Mouse (Mus musculus) bone marrow, adult 2 months (tissue): ENCODE measurements around the gene Trim63. TPM values are rescaled to one million over a fixed set of nuclear protein-coding genes. Genes with fewer than 3 reads are reported as not detected.

Experiments used
- H3K27ac ChIP-seq: fragments of 200-500 bp; 2 replicates; pipeline ENCODE4 v1.5.1; 2012; ENCODE audit warnings: low read depth, mild to moderate bottlenecking, control low read depth, inconsistent platforms, low read length; ENCODE audit not compliant: control insufficient read depth, poor library complexity, insufficient read depth
- H3K4me1 ChIP-seq: fragments of 200-500 bp; 2 replicates; pipeline ENCODE4 v1.6.1; 2011; ENCODE audit warnings: low read length; ENCODE audit not compliant: control insufficient read depth, insufficient read depth
- H3K4me3 ChIP-seq: fragments of 200-500 bp; replicated peaks from 2 replicates; pipeline ENCODE3; 2011; ENCODE audit warnings: mild to moderate bottlenecking, low read depth, low read length, control low read depth; ENCODE audit not compliant: control insufficient read depth
- CTCF ChIP-seq: fragments of 200-500 bp; IDR thresholded peaks from 2 replicates; pipeline ENCODE4 v1.5.1; 2011; ENCODE audit warnings: low read length, control low read depth; ENCODE audit not compliant: control insufficient read depth, insufficient read depth
- POLR2A ChIP-seq: fragments of 200-500 bp; IDR thresholded peaks from 2 replicates; pipeline ENCODE4 v1.6.1; 2011; ENCODE audit warnings: low read depth, mild to moderate bottlenecking, control low read depth, low read length, borderline replicate concordance; ENCODE audit not compliant: control insufficient read depth
- WGBS: fragments of 180-500 bp; shearing (Covaris S2); methylation state at CpG from one replicate; pipeline ENCODE4 v1.1.7; 2018; 5-methylcytosine and 5-hydroxymethylcytosine counted together
- polyA plus RNA-seq: library from polyadenylated mRNA; stranded (reverse); fragments of >200 nt; gene quantifications from 2 replicates; pipeline ENCODE4 v1.2.4, GENCODE M21; 2011; ENCODE audit warnings: low replicate concordance; ENCODE audit not compliant: missing spikeins, insufficient read depth, insufficient read length

Gene Trim63
- polyA plus RNA-seq, 1 experiment = 1.1 TPM

GRCm38 (mm10) chr4:134296523-134296922 is 18.4 kb upstream of the Trim63 start:
- Histone ChIP-seq H3K27ac (no peak overlapping the region), H3K4me1 (no peaks in the 10 kb centered on the region; the same call in 1 of the 2 replicates), H3K4me3 (no peak overlapping the region)
- TF ChIP-seq CTCF = no peak
- no peak for TF ChIP-seq POLR2A
- WGBS = 87% methylated on average over 4 of the region's 4 CpGs

DNA sequence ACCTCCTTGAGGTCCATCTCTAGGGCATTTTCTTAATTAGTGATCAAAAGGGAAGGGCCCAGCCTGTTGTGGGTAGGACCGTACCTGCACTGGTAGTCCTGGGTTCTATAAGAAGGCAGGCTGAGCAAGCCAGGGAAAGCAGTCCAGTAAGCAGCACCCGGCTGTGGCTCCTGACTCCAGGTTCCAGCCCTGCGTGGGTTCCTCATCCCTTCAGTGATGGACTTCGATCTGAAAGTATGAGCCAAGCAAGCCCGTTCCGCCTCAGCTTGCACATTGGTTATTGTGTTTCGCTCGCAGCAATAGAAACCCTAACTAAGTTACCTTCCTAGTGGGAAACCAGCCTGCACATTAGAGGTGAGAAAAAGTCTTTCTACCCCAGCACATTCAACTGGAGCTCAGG is 17.6 kb upstream of the Trim63 start:
- Histone ChIP-seq H3K27ac (no peak overlapping the region), H3K4me1 (no peaks in the 10 kb centered on the region; the same call in 1 of the 2 replicates), H3K4me3 (no peak overlapping the region)
- TF ChIP-seq POLR2A (no peak), CTCF (no peak)
- WGBS = 93% methylated on average over 8 of the region's 8 CpGs

- Histone ChIP-seq H3K4me3 (no peak overlapping the region), H3K4me1 (no peaks in the 10 kb centered on the region; the same call in 1 of the 2 replicates), H3K27ac (no peak overlapping the region)
- TF ChIP-seq CTCF (no peak), POLR2A (no peak)
- 67% methylated on average over 19 of the region's 19 CpGs for WGBS
Observed at GRCm38 (mm10) chr4:134298626-134299497, 16.1 kb upstream of the Trim63 start.

DNA sequence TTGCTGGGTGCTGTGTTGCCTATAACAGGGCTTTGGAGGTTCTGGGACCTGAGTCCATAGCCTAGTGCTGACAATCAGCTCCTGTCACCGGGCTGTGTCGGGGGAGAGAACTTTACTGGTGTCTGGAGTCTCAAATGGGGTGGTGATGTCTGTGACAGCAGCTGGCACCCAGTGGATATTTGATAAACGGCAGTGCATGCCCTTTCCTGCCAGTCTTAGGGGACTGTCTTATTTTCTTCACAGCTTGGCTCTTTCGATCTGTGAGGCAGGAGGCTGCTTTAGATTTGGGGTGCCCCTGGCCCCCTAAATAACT is 15.5 kb upstream of the Trim63 start:
- 21% methylated on average over 4 of the region's 4 CpGs for WGBS
- H3K4me1 ChIP-seq = no peaks in the 10 kb centered on the region; the same call in 1 of the 2 replicates
- TF ChIP-seq CTCF (no peak), POLR2A (no peak)
- no peak overlapping the region for H3K4me3 ChIP-seq
- H3K27ac ChIP-seq = no peak overlapping the region

- no peak overlapping the region for H3K4me3 ChIP-seq
- WGBS = 8% methylated on average over 9 of the region's 9 CpGs
Observed at GRCm38 (mm10) chr4:134300316-134300715, 14.6 kb upstream of the Trim63 start.

GRCm38 (mm10) chr4:134302084-134302483 is 12.8 kb upstream of the Trim63 start:
- H3K27ac ChIP-seq = no peak overlapping the region
- TF ChIP-seq POLR2A (no peak), CTCF (no peak)
- H3K4me3 ChIP-seq = no peak overlapping the region
- no peaks in the 10 kb centered on the region; the same call in 1 of the 2 replicates for H3K4me1 ChIP-seq
- WGBS = 78% methylated on average over 5 of the region's 5 CpGs

More at GRCm38 (mm10) chr4:134300316-134300715, 14.6 kb upstream of the Trim63 start:
- Histone ChIP-seq H3K4me1 (no peaks in the 10 kb centered on the region; the same call in 1 of the 2 replicates), H3K27ac (no peak overlapping the region)
- TF ChIP-seq POLR2A (no peak), CTCF (no peak)

DNA sequence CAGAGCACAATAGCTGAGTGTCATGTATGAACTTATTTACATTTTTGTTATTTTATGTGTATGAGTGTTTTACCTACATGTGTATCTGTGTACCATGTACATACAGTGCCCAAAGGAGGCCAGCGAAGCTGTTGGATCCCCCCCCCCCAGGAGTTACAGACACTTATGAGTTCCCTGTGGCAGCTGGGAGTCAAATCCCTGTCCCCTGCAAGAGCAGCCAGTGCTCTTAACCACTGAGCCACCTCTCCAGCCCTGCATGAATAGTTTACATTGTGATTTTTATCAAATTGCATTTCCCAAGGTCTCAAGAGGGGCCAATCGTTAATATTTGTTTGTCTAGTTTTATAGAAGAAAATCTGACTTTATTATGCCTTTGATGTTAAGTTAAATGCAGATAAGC is 8.0 kb upstream of the Trim63 start:
- no peak overlapping the region for H3K4me3 ChIP-seq
- H3K27ac ChIP-seq = no peak overlapping the region
- TF ChIP-seq POLR2A (no peak), CTCF (no peak)
- 61% methylated on average over 2 of the region's 2 CpGs for WGBS
- peaks cover 1% of the 10 kb centered on the region; the same call in 1 of the 2 replicates for H3K4me1 ChIP-seq

- Histone ChIP-seq H3K4me1 (peaks cover 1% of the 10 kb centered on the region; the same call in 1 of the 2 replicates), H3K4me3 (no peak overlapping the region), H3K27ac (no peak overlapping the region)
- no peak for TF ChIP-seq POLR2A
- TF ChIP-seq CTCF = peak; percentile 42; the same call in 1 of the 2 replicates
- 11% methylated on average over 12 of the region's 12 CpGs for WGBS
Observed at GRCm38 (mm10) chr4:134307367-134308072, 7.4 kb upstream of the Trim63 start.
